Mouse (Mus musculus): Measurements from ENCODE around the gene Vipr1. TPM values are rescaled to one million over a fixed set of nuclear protein-coding genes. Genes with fewer than 3 reads are reported as not detected.
A peak's percentile ranks its signal among the peaks of the same experiment; 100 is the strongest.

The Vipr1 gene
- polyA plus RNA-seq, 1 experiment: not detected

DNA sequence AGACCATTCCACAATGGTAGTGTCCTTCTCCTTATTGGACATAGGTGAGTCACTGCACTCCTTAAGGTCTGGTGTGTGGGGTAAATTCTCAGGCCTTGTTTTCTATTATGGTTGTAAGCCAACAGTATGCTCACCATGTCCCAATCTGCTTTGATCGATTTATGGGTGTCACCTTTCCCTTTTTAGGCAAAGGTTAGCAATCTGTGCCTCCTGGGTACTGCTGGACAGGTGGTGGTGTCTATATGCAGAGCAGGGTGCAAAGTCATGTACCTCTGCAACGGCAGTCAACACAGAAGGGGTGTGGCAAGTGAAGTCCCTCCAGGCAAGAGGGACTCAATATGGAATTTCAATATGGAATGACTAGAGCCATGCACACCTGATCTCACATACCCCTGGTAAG lies 17.6 kb upstream of the Vipr1 start:
- Histone ChIP-seq H3K4me3 (ENCODE audit: insufficient read depth, low read depth, low read length) (no peak overlapping the region), H3K4me1 (ENCODE audit: control insufficient read depth, insufficient read depth, low read length) (no peaks in the 10 kb centered on the region), H3K27ac (ENCODE audit: insufficient read depth, low read depth, low read length) (no peak overlapping the region)
- WGBS: 87% methylated on average over 2 of the region's 2 CpGs
- TF ChIP-seq CTCF (IDR thresholded peaks at IDR 0.05; ENCODE audit: insufficient read depth, low read depth, low read length) (no peak), POLR2A (IDR thresholded peaks at IDR 0.05; ENCODE audit: insufficient read depth, low read depth, low read length) (no peak)

DNA sequence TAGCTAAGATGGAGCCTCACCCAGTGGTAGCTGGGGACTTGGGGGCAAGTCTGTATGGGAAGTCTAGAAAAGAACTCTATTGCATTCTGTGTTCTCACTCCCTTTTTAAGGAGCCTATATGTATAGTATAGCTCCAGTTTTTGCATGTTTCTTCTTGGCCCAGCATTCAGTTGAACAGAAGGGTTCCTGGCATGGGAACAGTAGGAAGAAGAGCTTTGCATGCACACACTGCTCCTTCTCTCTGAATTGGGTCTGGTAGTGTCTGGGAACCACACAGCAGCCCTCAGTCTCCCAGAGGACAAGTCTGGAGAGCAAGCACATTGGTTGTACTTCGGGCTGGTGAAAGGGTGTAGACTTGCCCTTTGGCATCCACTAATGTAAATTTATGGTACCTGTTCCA lies 11.9 kb upstream of the Vipr1 start:
- TF ChIP-seq CTCF (IDR thresholded peaks at IDR 0.05; ENCODE audit: insufficient read depth, low read depth, low read length): no peak
- no peak for TF ChIP-seq POLR2A (IDR thresholded peaks at IDR 0.05; ENCODE audit: insufficient read depth, low read depth, low read length)
- 0 out of 2 replicates have a peak, but pooled peaks cover 2% of the 10 kb centered on the region for H3K4me1 ChIP-seq (ENCODE audit: control insufficient read depth, insufficient read depth, low read length)
- no peak overlapping the region for H3K27ac ChIP-seq (ENCODE audit: insufficient read depth, low read depth, low read length)
- H3K4me3 ChIP-seq (ENCODE audit: insufficient read depth, low read depth, low read length): no peak overlapping the region
- WGBS: 87% methylated on average over 1 of the region's 1 CpGs

DNA sequence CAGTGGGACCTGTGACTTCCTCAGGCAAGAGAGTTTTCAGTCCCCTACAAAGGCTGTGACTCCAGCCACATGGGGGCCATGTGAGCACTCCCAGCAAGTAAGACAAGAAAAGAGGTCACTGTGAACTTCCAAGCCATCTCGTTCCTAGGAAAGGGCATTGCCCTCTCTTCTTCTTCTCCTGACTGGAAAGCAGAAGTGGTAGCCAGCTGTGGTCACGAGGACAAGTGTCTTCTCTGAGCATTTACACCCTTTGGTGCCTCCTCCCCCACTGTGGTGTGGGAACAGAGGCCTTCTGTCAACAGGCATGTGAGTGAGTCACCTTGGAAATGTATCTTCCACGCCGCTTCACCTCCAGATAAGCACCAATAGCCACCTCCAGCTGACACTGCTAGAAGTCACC lies 10.6 kb upstream of the Vipr1 start:
- 75% methylated on average over 4 of the region's 4 CpGs for WGBS
- Histone ChIP-seq H3K4me1 (ENCODE audit: control insufficient read depth, insufficient read depth, low read length) (0 out of 2 replicates have a peak, but pooled peaks cover 2% of the 10 kb centered on the region), H3K4me3 (ENCODE audit: insufficient read depth, low read depth, low read length) (no peak overlapping the region), H3K27ac (ENCODE audit: insufficient read depth, low read depth, low read length) (no peak overlapping the region)
- no peak for TF ChIP-seq POLR2A (IDR thresholded peaks at IDR 0.05; ENCODE audit: insufficient read depth, low read depth, low read length)

DNA sequence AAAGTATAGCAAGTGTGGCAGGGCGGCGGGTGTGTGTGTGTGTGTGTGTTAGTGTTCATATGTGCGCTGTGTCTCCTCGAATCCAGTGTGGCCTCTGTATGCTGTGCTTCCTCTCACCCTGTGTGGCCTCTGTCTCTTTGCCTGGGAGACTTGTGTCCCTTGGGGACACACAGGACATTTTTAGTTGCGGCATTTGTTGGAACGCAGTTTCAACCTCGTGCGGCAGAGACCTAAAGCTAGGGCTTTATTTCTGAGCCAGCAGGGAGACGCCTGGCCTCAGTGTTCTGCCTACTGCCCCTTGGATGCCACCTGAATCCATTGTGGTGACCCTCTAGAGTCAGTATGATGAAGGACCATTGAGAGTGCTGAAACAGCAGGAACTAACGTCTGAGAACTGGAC lies 9.6 kb upstream of the Vipr1 start:
- TF ChIP-seq POLR2A (IDR thresholded peaks at IDR 0.05; ENCODE audit: insufficient read depth, low read depth, low read length) (no peak), CTCF (IDR thresholded peaks at IDR 0.05; ENCODE audit: insufficient read depth, low read depth, low read length) (no peak)
- WGBS: 89% methylated on average over 10 of the region's 10 CpGs
- no peak overlapping the region for H3K4me3 ChIP-seq (ENCODE audit: insufficient read depth, low read depth, low read length)
- no peak overlapping the region for H3K27ac ChIP-seq (ENCODE audit: insufficient read depth, low read depth, low read length)
- H3K4me1 ChIP-seq (ENCODE audit: control insufficient read depth, insufficient read depth, low read length): 0 out of 2 replicates have a peak, but pooled peaks cover 2% of the 10 kb centered on the region

DNA sequence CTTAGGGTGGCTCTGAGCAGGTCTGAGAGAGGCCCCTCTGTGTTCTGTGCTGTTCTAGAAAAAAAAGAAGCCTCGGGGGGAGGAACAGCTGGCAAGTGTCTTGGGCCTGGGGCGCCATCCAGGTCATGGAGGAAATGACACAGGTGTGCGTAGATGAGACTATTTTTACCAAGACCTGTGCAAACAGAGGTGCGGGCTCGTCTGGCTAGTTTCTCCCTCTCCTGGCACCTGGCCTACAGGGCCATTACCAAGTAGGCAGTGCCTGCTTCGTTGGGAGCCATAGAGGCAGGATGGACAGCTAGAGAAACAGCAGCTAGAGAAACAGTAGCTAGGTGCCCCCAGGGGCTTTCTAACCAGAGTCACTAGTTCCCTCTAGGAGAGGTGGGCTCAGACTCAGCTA lies 9.2 kb upstream of the Vipr1 start:
- Histone ChIP-seq H3K27ac (ENCODE audit: insufficient read depth, low read depth, low read length) (no peak overlapping the region), H3K4me3 (ENCODE audit: insufficient read depth, low read depth, low read length) (no peak overlapping the region), H3K4me1 (ENCODE audit: control insufficient read depth, insufficient read depth, low read length) (0 out of 2 replicates have a peak, but pooled peaks cover 2% of the 10 kb centered on the region)
- TF ChIP-seq CTCF (IDR thresholded peaks at IDR 0.05; ENCODE audit: insufficient read depth, low read depth, low read length) (no peak), POLR2A (IDR thresholded peaks at IDR 0.05; ENCODE audit: insufficient read depth, low read depth, low read length) (no peak)
- 86% methylated on average over 6 of the region's 6 CpGs for WGBS

DNA sequence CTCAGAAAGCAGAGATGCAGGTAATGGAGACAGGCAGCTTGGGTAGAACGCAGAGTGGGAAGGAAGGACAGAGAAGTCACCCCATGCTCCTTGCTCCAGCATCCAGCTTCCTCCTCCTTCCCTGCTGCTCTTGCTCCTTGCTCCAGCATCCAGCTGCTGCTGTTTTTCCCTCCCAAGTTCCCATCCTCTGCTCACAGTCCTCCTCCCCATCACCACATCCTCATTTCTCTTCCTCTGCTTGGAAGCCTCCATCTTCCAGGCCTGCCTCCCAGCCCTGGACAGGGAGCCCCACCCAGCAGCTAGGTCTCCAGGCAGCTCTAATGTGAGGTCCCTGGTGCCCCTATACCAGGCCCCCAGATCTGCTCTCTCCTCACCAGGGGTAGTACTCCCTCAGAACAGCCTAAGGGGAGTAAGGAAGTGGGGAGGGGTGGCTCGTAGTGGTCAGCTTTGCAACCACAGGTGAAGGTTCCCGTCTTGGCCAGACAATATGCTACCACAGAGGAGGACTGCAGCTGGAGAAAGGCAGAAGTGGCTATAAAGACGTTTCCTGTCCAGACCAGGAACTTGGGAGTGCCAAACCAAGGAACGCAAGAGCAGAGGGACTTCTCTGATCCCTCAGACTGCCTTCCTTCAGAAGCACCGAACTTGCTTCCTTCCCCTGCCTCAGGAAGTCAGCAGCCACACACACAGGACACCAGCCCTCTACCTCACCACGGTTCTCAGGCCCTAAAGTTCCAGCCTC lies 6.5 kb upstream of the Vipr1 start:
- peaks cover 10% of the 10 kb centered on the region for H3K4me1 ChIP-seq (ENCODE audit: control insufficient read depth, insufficient read depth, low read length)
- TF ChIP-seq CTCF (IDR thresholded peaks at IDR 0.05; ENCODE audit: insufficient read depth, low read depth, low read length) (no peak), POLR2A (IDR thresholded peaks at IDR 0.05; ENCODE audit: insufficient read depth, low read depth, low read length) (no peak)
- H3K4me3 ChIP-seq (ENCODE audit: insufficient read depth, low read depth, low read length): no peak overlapping the region
- H3K27ac ChIP-seq (ENCODE audit: insufficient read depth, low read depth, low read length): no peak overlapping the region
- WGBS: 72% methylated on average over 7 of the region's 7 CpGs

DNA sequence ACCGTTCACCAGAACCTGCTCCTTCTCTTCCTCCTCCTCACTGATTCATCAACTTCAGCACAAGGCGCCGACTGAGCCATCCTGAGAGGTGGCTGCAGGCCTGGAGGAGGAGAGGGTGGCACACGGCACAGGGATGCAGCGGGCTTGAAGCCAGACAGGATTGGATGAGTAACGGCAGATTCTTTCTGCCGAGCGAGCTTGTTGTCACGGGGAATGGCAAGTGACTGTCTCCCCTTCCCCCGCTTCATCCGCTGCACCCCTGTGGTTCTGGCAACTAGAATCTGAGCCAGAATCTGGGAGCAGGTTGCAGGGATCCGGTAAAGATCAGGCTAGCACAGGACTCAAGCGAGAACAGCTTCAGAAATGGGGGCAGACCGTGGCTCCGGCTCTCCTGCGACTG lies 2.7 kb upstream of the Vipr1 start:
- 59% methylated on average over 16 of the region's 16 CpGs for WGBS
- Histone ChIP-seq H3K4me1 (ENCODE audit: control insufficient read depth, insufficient read depth, low read length) (peaks cover 24% of the 10 kb centered on the region), H3K27ac (ENCODE audit: insufficient read depth, low read depth, low read length) (peak overlapping the region; percentile 31; the same call in 1 of the 2 replicates), H3K4me3 (ENCODE audit: insufficient read depth, low read depth, low read length) (no peak overlapping the region)
- TF ChIP-seq POLR2A (IDR thresholded peaks at IDR 0.05; ENCODE audit: insufficient read depth, low read depth, low read length) (no peak), CTCF (IDR thresholded peaks at IDR 0.05; ENCODE audit: insufficient read depth, low read depth, low read length) (no peak)

DNA sequence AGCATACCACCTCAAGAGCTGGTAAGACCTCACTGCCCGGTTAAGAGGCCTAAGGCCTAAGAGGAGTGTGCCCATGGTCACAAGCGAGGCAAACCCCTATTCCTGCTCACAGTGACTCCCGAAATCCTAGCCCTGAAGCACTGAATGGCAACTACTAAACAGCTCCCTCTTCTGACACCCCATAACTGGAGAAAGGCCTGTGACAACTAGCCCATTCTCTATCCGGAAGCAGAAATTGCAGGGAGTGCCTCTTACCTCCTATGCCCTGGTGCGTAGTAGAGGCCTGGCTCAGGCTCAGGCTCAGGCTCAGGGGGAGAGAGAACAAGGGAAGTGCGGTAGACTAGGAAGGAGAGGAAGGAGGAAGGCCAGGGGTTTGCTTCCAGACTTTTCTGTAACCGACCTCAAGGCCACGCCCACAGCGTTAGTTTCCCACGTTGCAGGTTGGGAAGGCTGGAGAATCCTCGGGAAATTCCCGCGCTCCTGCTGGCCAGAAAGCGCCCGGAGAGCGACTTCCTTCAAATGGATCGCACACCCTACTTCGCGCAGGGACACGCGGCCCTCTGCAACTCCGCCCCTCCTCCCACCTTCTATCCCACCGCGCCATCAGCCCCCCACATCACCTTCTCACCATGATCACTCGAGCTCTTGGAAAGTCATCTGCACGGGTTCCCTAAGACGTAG lies 1.1 kb upstream of the Vipr1 start:
- peaks cover 24% of the 10 kb centered on the region for H3K4me1 ChIP-seq (ENCODE audit: control insufficient read depth, insufficient read depth, low read length)
- TF ChIP-seq CTCF (IDR thresholded peaks at IDR 0.05; ENCODE audit: insufficient read depth, low read depth, low read length) (no peak), POLR2A (IDR thresholded peaks at IDR 0.05; ENCODE audit: insufficient read depth, low read depth, low read length) (no peak)

DNA sequence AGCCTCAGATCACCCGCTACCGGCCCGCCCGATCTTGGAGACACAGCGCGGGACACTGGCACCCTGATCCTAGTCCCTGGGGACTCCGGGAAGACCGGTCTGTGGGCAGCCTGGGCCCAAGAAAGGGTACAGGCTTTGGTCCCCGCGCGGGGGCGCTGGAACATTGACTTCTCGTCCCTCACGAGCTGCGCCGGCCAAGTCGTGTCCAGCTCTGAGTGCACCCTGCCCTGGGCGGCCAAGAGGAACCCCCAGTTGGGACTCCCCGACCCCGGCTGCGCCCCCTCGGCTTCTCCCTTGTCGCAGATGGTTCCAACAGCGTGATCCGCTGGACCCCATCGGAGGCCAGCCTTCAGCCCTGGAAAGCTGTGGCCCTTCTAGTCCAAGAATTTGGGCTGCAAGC lies 515 bp upstream of the Vipr1 start, which contains the start of gene Lyzl4:
TSS of gene Lyzl4 (minus strand) at position 96 of the 400 bp plus-strand sequence.
- no peak within 1 kb of the TSS for H3K27ac ChIP-seq (ENCODE audit: insufficient read depth, low read depth, low read length)
- WGBS: 1% methylated on average over 26 of the region's 26 CpGs
- H3K4me3 ChIP-seq (ENCODE audit: insufficient read depth, low read depth, low read length): peak within 1 kb of the TSS; percentile 60
- H3K4me1 ChIP-seq (ENCODE audit: control insufficient read depth, insufficient read depth, low read length): peaks cover 24% of the 10 kb centered on the region
- TF ChIP-seq POLR2A (IDR thresholded peaks at IDR 0.05; ENCODE audit: insufficient read depth, low read depth, low read length) (no peak), CTCF (IDR thresholded peaks at IDR 0.05; ENCODE audit: insufficient read depth, low read depth, low read length) (no peak)

More for the DNA sequence above, 1.1 kb upstream of the Vipr1 start:
- H3K4me3 ChIP-seq (ENCODE audit: insufficient read depth, low read depth, low read length): peak overlapping the region; percentile 60
- 21% methylated on average over 27 of the region's 27 CpGs for WGBS
- no peak overlapping the region for H3K27ac ChIP-seq (ENCODE audit: insufficient read depth, low read depth, low read length)
